Comparison of ENCODE assay signal across 19 mouse cellular contexts in the genomic region with DNA sequence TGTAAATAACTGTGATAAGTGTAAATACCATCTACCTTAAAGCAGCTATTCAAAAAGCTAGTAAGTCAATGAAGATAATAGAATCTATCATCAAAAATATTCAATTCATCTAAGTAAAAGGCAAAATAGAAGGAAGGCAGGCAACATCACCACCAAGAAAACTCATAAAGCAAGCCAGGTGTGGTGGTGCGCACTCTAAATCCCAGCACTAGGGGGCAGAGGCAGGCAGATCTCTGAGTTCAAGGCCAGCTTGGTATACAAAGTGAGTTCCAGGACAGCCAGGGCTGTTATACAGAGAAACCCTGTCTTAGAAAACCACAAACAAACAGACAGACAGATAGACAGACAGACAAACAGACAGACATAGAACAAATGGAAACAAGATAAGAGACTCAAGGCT.
DNase-seq lines count a peak whose midpoint lies in the region; ATAC-seq and TF ChIP-seq lines count a peak whose summit lies in the region.
"Had no signal": no experiment of that assay in that cellular context is flagged by ENCODE, and none has a peak within 500 bp of the region (broad histone marks: within the 10 kb centered on the region; RNA-seq: fewer than 3 reads in every experiment).

No protein-coding gene starts in this region.

- WGBS in intestine, postnatal 0 days: 86% methylated on average over 1 of the region's 1 CpGs
- WGBS in intestine, embryonic 16.5 days: 95% methylated on average over 1 of the region's 1 CpGs
- 95% methylated on average over 1 of the region's 1 CpGs for WGBS in lung, postnatal 0 days
- WGBS in forebrain, embryonic 12.5 days: 92% methylated on average over 1 of the region's 1 CpGs

- no peak overlapping the region for H3K9ac ChIP-seq in intestine, postnatal 0 days (ENCODE audit: low read depth, low read length)
- H3K9ac ChIP-seq in intestine, embryonic 16.5 days (ENCODE audit: low read depth, low read length): no peak overlapping the region
- no peak overlapping the region for H3K9ac ChIP-seq in lung, postnatal 0 days (replicated peaks; ENCODE audit: low read depth)
- no peak overlapping the region for H3K9ac ChIP-seq in MEL (ENCODE audit: control insufficient read depth, low read depth, low read length, poor library complexity, severe bottlenecking)
- H3K9ac ChIP-seq in forebrain, embryonic 12.5 days: no peak overlapping the region
- H3K9ac ChIP-seq: heart, embryonic 12.5 days; limb, embryonic 12.5 days; lung, embryonic 15.5 days; neural tube, embryonic 12.5 days; stomach, embryonic 15.5 days had no signal

- ATAC-seq in intestine, postnatal 0 days: no peak
- no peak for ATAC-seq in intestine, embryonic 16.5 days
- ATAC-seq in lung, postnatal 0 days: no peak
- no peak for ATAC-seq in forebrain, embryonic 12.5 days (ENCODE audit: low FRiP score)

- H3K36me3 ChIP-seq in intestine, postnatal 0 days (ENCODE audit: control insufficient read depth, insufficient read depth): no peaks in the 10 kb centered on the region
- H3K36me3 ChIP-seq in intestine, embryonic 16.5 days (ENCODE audit: control insufficient read depth, insufficient read depth, low read length): no peaks in the 10 kb centered on the region
- H3K36me3 ChIP-seq in lung, postnatal 0 days (ENCODE audit: insufficient read depth, low read length): no peaks in the 10 kb centered on the region
- no peaks in the 10 kb centered on the region for H3K36me3 ChIP-seq in MEL (ENCODE audit: control insufficient read depth in 1 of 2, insufficient read depth in 2 of 2, low read length in 2 of 2)
- no peaks in the 10 kb centered on the region for H3K36me3 ChIP-seq in forebrain, embryonic 12.5 days (replicated peaks)
- H3K36me3 ChIP-seq: heart, embryonic 12.5 days; limb, embryonic 12.5 days; lung, embryonic 15.5 days; neural tube, embryonic 12.5 days; stomach, embryonic 15.5 days had no signal

- peak; percentile 49 for TF ChIP-seq CTCF in intestine, postnatal 0 days (IDR thresholded peaks at IDR 0.05; ENCODE audit: low read depth)
- peak; percentile 27 for TF ChIP-seq CTCF in lung, postnatal 0 days (IDR thresholded peaks at IDR 0.05)
- TF ChIP-seq CTCF in MEL (IDR thresholded peaks at IDR 0.05 in 2 of 3, conservative IDR thresholded peaks at IDR 0.05 in 1 of 3; ENCODE audit: control insufficient read depth in 1 of 3, insufficient read depth in 1 of 3, low read depth in 2 of 3, low read length in 3 of 3, poor library complexity in 1 of 3, severe bottlenecking in 1 of 3): peak in 2 of 3 experiments; percentile 23 to 28; a peak in 5 of 6 replicates

- TF ChIP-seq EP300 in lung, postnatal 0 days (IDR thresholded peaks at IDR 0.05): no peak
- no peak for TF ChIP-seq EP300 in MEL (IDR thresholded peaks at IDR 0.05; ENCODE audit: low read depth in 1 of 2, low read length in 2 of 2)

- H3K4me1 ChIP-seq in intestine, postnatal 0 days (replicated peaks; ENCODE audit: control insufficient read depth, insufficient read depth, low read length): no peaks in the 10 kb centered on the region
- H3K4me1 ChIP-seq in intestine, embryonic 16.5 days (ENCODE audit: control insufficient read depth, insufficient read depth, low read length): peaks cover 2% of the 10 kb centered on the region
- peaks cover 5% of the 10 kb centered on the region; the same call in 1 of the 2 replicates for H3K4me1 ChIP-seq in lung, postnatal 0 days (ENCODE audit: insufficient read depth, low read depth, low read length)
- no peaks in the 10 kb centered on the region for H3K4me1 ChIP-seq in MEL (ENCODE audit: control insufficient read depth in 1 of 2, insufficient read depth in 2 of 2, low read length in 2 of 2)
- H3K4me1 ChIP-seq in forebrain, embryonic 12.5 days: peaks cover 10% of the 10 kb centered on the region
- H3K4me1 ChIP-seq: megakaryocyte, embryonic 14.5 days had no signal

- H3K4me3 ChIP-seq in intestine, postnatal 0 days (ENCODE audit: low read depth, low read length): no peak overlapping the region
- no peak overlapping the region for H3K4me3 ChIP-seq in intestine, embryonic 16.5 days (ENCODE audit: low read length)
- no peak overlapping the region for H3K4me3 ChIP-seq in lung, postnatal 0 days (ENCODE audit: low read depth, low read length)
- no peak overlapping the region for H3K4me3 ChIP-seq in MEL (ENCODE audit: control insufficient read depth in 1 of 2, insufficient read depth in 1 of 2, low read depth in 2 of 2, low read length in 2 of 2)
- H3K4me3 ChIP-seq in forebrain, embryonic 12.5 days (replicated peaks): no peak overlapping the region
- H3K4me3 ChIP-seq: heart, embryonic 12.5 days; limb, embryonic 12.5 days; lung, embryonic 15.5 days; megakaryocyte, embryonic 14.5 days; neural tube, embryonic 12.5 days; stomach, embryonic 15.5 days had no signal

- H3K27ac ChIP-seq in intestine, postnatal 0 days (ENCODE audit: low read depth, low read length): no peak overlapping the region
- no peak overlapping the region for H3K27ac ChIP-seq in intestine, embryonic 16.5 days (ENCODE audit: low read length)
- no peak overlapping the region for H3K27ac ChIP-seq in lung, postnatal 0 days (ENCODE audit: low read length)
- no peak overlapping the region for H3K27ac ChIP-seq in MEL (ENCODE audit: control insufficient read depth, low read depth, low read length)
- no peak overlapping the region for H3K27ac ChIP-seq in forebrain, embryonic 12.5 days
- H3K27ac ChIP-seq: limb, embryonic 12.5 days; lung, embryonic 15.5 days; neural tube, embryonic 12.5 days; stomach, embryonic 15.5 days had no signal

- H3K79me2 ChIP-seq in MEL (ENCODE audit: control insufficient read depth, insufficient read depth, low read length, poor library complexity): no peaks in the 10 kb centered on the region

- no peak for DNase-seq in lung, postnatal 0 days (ENCODE audit: low spot score)
- DNase-seq in lung, postnatal 14 days: no peak
- no peak for DNase-seq in MEL (ENCODE audit: low read depth, low spot score)
- peak; percentile 3 for DNase-seq in induced T-regulatory cell, adult 2 months (ENCODE audit: low read depth)
- DNase-seq in cerebellum, postnatal 25 days: no peak
- DNase-seq: adrenal gland, postnatal 10 days; cerebellum, adult 9-10 months; gastrocnemius, postnatal 10 days; kidney, adult 11 months; thymus, postnatal 25 days had no signal

- no peak overlapping the region for H3K4me2 ChIP-seq in intestine, postnatal 0 days (replicated peaks; ENCODE audit: low read depth)
- no peak overlapping the region for H3K4me2 ChIP-seq in intestine, embryonic 16.5 days (ENCODE audit: low read depth, low read length)
- no peak overlapping the region for H3K4me2 ChIP-seq in lung, postnatal 0 days (replicated peaks; ENCODE audit: low read depth, low read length)
- H3K4me2 ChIP-seq in forebrain, embryonic 12.5 days: no peak overlapping the region
- H3K4me2 ChIP-seq: heart, embryonic 12.5 days; limb, embryonic 12.5 days; lung, embryonic 15.5 days; neural tube, embryonic 12.5 days; stomach, embryonic 15.5 days had no signal

- no peaks in the 10 kb centered on the region for H3K27me3 ChIP-seq in intestine, postnatal 0 days (replicated peaks; ENCODE audit: control insufficient read depth, insufficient read depth, low read length)
- H3K27me3 ChIP-seq in intestine, embryonic 16.5 days (replicated peaks; ENCODE audit: control insufficient read depth, insufficient read depth, low read length): no peaks in the 10 kb centered on the region
- no peaks in the 10 kb centered on the region for H3K27me3 ChIP-seq in lung, postnatal 0 days (replicated peaks; ENCODE audit: insufficient read depth, low read length)
- H3K27me3 ChIP-seq in MEL (ENCODE audit: control insufficient read depth in 1 of 2, insufficient read depth in 2 of 2, low read length in 2 of 2): no peaks in the 10 kb centered on the region; a peak in 1 of 4 replicates
- H3K27me3 ChIP-seq in forebrain, embryonic 12.5 days: no peaks in the 10 kb centered on the region
- H3K27me3 ChIP-seq: heart, embryonic 12.5 days; limb, embryonic 12.5 days; lung, embryonic 15.5 days; neural tube, embryonic 12.5 days; stomach, embryonic 15.5 days had no signal

- TF ChIP-seq POLR2A in MEL (IDR thresholded peaks at IDR 0.05; ENCODE audit: control insufficient read depth in 1 of 2, insufficient read depth in 1 of 2, low read depth in 1 of 2, low read length in 2 of 2, poor library complexity in 1 of 2): no peak

- TF ChIP-seq RAD21 in MEL (IDR thresholded peaks at IDR 0.05; ENCODE audit: low read depth, low read length): no peak

- no peaks in the 10 kb centered on the region for H3K9me3 ChIP-seq in intestine, postnatal 0 days (ENCODE audit: control insufficient read depth)
- no peaks in the 10 kb centered on the region for H3K9me3 ChIP-seq in intestine, embryonic 16.5 days (ENCODE audit: control insufficient read depth, low read length)
- no peaks in the 10 kb centered on the region for H3K9me3 ChIP-seq in lung, postnatal 0 days (ENCODE audit: low read length)
- H3K9me3 ChIP-seq in MEL (replicated peaks; ENCODE audit: insufficient read depth, low read length): no peaks in the 10 kb centered on the region
- no peaks in the 10 kb centered on the region for H3K9me3 ChIP-seq in forebrain, embryonic 12.5 days
- H3K9me3 ChIP-seq: heart, embryonic 12.5 days; limb, embryonic 12.5 days; lung, embryonic 15.5 days; megakaryocyte, embryonic 14.5 days; neural tube, embryonic 12.5 days; stomach, embryonic 15.5 days had no signal

TF ChIP-seq in MEL, 35 proteins besides CTCF, POLR2A, EP300 and RAD21:
- TF ChIP-seq MAX (IDR thresholded peaks at IDR 0.05; ENCODE audit: low read length): no peak
- peak; percentile 10; the same call in 1 of the 2 replicates for TF ChIP-seq SMC3 (IDR thresholded peaks at IDR 0.05; ENCODE audit: low read depth, low read length)
TF ChIP-seq in MEL: peak in this region for 1.
